Mouse (Mus musculus): ENCODE results near the gene Snw1.

GRCm38 (mm10) chr12:87449456-87449855 is 22.6 kb downstream of the Snw1 start:
- TF ChIP-seq CTCF (conservative IDR thresholded peaks at IDR 0.05; ENCODE audit: insufficient read depth, insufficient read length, low read depth, low read length) (no peak), POLR2A (IDR thresholded peaks at IDR 0.05; ENCODE audit: low read depth, low read length) (no peak)
